Mouse (Mus musculus) kidney, adult 18-20 months (tissue): ENCODE measurements around the gene Rgs11.

Experiments used
- DNase-seq: peaks from one replicate; pipeline ENCODE4 v3.0.0; 2021

Gene Rgs11

DNA sequence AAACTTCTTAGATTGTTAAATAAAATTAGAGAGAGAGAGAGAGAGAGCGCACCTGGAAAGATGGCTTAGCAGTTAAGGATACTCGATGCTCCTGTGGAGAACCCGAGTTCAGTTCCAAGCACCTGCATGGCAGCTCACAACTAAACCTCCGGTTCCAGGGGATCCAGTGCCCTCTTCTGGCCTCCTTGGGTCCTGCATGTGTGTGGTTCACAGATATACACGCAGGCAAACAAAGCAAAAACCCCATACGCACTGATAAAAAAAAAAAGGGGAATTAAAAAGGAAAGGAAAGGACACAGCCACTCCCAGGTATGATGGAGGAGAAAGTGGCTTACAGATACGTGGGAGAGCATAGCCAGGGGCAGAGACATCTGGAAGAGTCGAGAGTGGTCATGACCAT, 30.1 kb downstream of the Rgs11 start:
- DNase-seq: no peak

- no peak for DNase-seq
Observed at GRCm38 (mm10) chr17:26234386-26234785, 31.6 kb downstream of the Rgs11 start.

DNA sequence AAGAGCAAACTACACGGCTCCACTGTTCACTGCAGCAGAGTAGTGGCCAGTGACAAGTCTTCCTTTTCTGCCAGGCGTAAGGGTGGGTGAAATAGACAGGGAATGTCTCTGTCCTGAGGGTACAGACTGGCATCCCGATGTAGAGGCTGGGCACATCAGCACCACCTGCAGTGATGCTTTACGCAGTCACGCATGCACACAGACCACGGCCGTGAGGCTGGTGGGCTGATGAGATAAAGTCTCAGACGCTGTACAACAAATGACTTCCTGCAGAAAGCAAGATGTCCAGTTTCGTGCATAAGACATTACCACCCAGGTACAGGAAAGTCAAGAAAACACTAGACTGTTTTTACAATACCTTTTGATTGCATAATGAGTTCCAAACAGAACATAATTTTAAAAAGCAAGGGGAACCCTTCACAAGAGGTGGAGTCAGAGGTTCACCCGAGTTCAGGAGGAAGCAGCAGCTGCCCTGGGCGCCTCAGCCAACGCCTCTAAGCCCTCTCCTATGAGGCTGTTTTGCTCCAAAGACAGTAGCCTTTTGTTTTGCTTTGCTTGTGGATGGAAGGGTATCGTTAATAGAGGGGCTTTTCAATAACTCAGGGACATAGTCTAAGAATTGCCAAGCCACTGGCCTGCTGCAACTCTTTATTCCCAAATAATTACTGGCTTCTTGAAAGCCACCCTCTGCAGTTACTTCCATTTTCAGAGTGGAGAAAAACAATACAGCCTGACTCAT, 32.5 kb downstream of the Rgs11 start:
- DNase-seq: no peak

GRCm38 (mm10) chr17:26237667-26238066, 34.9 kb downstream of the Rgs11 start:
- DNase-seq: no peak

DNA sequence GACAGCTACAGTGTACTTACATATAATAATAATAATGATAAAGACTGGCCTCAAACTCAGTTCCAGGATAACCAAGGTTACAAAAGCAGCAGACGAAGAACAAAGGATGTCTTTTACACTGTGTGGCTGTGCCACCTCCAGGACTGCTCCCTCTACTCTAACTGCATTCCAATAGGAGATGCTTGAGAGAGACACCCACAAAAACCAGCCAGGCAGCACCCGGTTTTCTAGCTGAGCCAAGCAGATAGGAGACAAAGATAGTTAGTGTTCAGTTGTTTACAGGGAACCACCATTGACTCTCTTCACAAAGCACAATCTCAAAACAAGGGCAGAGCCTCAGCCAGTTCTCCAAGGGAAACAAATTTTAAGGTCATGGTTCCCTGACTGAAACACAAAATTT, 36.8 kb downstream of the Rgs11 start:
- DNase-seq: no peak

DNA sequence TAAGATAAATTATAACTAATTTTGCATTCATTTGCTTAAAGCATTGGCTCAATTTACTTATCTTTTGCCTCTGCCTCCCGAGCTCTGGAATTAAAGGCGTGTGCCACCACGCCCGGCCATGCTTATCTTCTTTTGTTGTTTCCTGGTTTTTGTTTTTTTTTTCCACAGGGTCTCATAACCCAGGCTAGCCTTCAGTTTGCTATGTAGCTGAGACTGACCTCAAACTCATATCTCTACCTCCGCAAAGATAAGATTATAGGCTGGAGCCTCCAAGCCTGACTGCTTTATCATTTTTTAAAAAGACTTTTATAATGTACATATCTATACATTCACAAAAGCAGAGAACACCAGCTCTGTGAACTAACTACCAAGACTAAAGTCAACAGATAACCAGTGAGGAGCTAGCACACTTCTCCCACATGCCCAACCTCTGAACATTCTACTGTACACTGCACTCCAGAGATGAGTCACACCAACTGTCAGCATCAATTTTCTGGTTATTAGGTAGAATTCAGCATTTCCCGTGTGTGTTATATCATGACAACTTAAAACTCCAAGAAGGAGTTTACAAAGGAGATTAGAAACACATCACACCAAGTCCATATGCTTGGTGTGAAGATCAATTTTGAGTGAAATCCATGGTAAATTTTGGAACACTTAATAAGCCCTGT, 37.5 kb downstream of the Rgs11 start:
- DNase-seq: no peak

- DNase-seq: no peak
Observed at GRCm38 (mm10) chr17:26240990-26241389, 38.2 kb downstream of the Rgs11 start.

DNA sequence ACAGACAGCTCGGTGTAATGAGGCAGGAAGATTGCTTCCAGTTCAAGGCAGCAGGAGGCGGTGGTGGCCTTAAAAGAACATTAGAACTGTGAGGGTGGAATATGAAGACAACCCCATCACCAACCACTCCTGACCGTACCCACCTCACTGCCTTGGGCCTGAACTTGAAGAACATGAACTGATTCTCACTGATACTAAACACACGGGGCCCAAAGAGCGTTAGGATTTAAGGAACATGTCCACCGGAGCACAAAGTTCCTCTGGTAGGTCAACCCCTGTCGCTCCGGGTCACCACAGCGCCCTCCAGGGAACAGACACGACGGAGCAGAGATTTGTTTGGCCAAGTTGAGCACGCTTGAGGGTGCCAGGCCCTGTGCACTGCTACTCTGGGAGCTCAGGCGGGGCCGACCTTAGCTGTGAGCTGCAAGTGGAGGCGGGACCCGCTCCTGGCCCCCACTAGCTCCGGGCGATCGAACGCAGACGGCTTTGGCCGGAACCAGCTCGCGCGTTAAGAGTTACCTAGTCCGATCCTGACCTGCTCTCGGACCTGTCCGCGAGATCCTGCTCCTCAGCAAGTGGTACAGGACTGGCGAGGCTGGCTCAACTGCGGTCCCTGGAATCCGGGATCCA, 40.8 kb downstream of the Rgs11 start:
- no peak for DNase-seq

DNA sequence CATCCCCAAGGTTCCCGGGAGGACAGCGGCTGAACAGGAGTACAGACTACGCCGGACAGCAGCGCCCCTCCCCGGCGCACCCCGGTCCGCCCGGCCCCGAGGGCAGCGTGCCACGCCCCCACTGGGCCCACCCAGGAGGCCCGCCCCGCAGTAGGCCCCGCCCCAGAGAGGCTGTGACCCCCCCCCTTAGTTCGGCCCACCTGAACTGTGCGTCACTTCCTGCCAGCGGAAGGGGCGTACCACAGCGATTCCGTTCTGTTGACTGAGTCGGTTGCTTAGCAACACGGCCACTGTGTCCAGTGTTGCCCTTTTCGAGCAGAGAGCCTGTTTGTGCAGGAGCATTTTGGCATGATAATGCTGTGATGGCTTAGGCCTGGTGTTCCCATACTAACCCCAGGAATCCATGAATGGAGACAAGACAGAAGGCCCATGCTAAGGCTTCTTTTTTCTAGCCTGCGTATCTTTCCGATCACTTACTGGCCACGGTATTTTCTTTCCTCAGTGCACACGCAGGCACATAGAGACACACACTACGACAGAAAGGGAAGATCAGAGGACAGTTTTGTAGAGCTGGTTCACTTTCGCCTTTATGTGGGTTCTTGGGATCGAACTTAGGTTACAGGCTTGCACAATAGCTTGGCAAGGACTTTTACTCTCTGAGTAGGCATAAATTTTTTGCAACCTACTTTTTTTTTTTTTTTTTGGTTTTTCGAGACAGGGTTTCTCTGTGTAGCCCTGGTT, 41.5 kb downstream of the Rgs11 start, which contains the start of gene Fam234a:
Gene Fam234a, minus strand, starts transcription at position 142 of the 741 bp plus-strand sequence.
- peak; percentile 93 for DNase-seq

DNA sequence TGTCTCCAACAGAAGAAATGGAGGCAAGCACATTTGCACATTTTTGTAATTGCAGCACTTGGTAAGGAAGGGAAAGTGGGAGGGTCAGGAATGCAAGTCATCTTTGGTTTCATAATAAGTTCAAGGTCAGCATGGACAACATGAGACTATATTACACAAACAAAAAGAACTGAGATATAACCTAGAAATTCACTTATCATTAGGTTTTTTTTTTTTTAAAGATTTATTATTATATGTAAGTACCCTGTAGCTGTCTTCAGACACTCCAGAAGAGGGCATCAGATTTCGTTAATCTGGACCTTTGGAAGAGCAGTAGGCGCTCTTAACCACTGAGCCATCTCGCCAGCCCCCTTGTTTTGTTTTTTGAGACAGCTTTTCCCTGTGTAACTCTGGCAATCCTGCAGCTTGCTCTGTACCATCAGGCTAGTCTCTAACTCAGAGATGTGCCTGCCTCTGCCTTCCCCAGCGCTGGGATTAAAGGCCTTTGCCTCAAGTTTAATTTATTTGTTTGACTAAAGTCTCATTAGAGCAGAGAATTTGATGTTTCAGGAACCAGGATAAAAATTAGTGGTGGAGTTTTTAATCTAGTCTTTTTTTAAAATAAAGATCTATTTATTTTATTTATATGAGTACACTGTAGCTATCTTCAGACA, 49.3 kb downstream of the Rgs11 start:
- no peak for DNase-seq

DNA sequence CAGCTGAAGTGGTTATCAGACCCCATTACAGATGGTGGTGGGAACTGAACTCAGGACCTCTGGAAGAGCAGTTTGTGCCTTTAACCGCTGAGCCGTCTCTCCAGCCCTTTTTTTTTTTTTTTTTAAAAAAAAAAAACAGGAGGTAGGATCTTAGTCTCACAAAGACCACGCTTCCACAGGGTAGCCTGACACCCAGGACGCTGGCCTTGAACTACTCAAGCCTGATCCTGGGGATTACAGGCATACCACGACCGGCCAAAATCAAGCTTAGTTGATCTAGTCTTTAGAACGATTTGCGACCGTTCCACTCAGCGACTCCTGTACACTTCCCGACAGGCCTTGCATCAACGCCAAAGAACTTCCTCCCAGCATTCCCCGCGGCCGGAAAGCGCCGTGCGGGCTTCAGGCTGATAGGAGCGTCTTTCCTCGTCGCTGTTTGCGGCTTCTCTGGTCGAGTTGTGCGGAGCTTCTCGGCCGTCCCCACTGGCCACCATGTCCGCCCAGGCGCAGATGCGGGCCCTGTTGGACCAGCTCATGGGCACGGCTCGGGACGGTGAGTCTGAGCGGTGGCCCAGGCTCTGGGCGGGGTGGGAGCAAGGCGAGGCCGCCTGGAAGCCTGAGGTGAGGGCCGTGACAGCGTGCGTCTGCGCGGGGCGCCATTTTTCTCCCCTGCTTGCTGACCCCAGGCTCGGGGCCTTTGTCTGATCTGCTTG, 49.9 kb downstream of the Rgs11 start, which contains the start of gene Luc7l:
Gene Luc7l, plus strand, starts transcription at position 358 of the 713 bp plus-strand sequence.
- DNase-seq: peak; percentile 98

DNA sequence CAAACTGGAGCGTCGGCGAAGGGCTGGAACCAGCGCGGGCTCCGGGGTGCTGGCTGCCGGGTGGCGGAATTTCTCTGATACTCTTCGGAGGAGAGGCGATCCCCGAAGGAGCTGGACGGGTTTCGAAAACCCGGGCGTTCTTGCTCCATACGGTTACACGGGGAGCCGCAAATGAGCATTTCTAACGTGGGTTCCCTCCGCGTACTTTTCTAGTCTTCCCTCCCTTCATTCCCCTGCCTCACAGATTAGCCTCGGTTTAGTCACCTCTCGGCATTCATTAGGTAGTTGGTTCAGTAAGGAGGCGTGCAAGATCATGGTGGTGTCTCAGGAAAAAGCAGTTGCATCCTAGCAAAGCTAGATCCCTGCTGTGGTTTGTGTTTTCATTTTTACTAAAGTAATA, 50.6 kb downstream of the Rgs11 start:
- no peak for DNase-seq

- DNase-seq: no peak
Observed at GRCm38 (mm10) chr17:26255313-26255712, 52.6 kb downstream of the Rgs11 start.
